Mouse (Mus musculus) forebrain, postnatal 0 days (tissue): ENCODE data around the gene Gm17409. TPM values are rescaled to one million over a fixed set of nuclear protein-coding genes. Genes with fewer than 3 reads are reported as not detected.

Experiments used
- ATAC-seq: fragments of 200-750 bp; cut with Nextera tagmentation; 2 replicates; pipeline ENCODE4 v1.8.0; 2017; ENCODE audit warnings: mild to moderate bottlenecking, moderate library complexity
- DNase-seq: peaks from one replicate; pipeline ENCODE4 v3.0.0-alpha.2; 2015
- H3K27ac ChIP-seq: fragments of 300-500 bp; sonication (generic); 2 replicates; pipeline ENCODE4 v1.5.1; 2014; ENCODE audit warnings: low read depth, mild to moderate bottlenecking, antibody characterized with exemption, low read length, moderate library complexity, mixed read lengths
- H3K27me3 ChIP-seq: fragments of 300-500 bp; sonication (generic); 2 replicates; pipeline ENCODE4 v1.6.1; 2014; ENCODE audit warnings: mild to moderate bottlenecking, low read length, mixed read lengths; ENCODE audit not compliant: insufficient read depth
- H3K36me3 ChIP-seq: fragments of 300-500 bp; sonication (generic); 2 replicates; pipeline ENCODE4 v1.6.1; 2014; ENCODE audit warnings: mild to moderate bottlenecking, moderate library complexity; ENCODE audit not compliant: insufficient read depth
- H3K4me1 ChIP-seq: fragments of 300-500 bp; sonication (generic); 2 replicates; pipeline ENCODE4 v1.6.1; 2014; ENCODE audit warnings: antibody characterized with exemption; ENCODE audit not compliant: insufficient read depth
- H3K4me2 ChIP-seq: fragments of 300-500 bp; sonication (generic); 2 replicates; pipeline ENCODE4 v1.6.1; 2014; ENCODE audit warnings: low read depth, mild to moderate bottlenecking, moderate library complexity
- H3K4me3 ChIP-seq: fragments of 300-500 bp; sonication (generic); 2 replicates; pipeline ENCODE4 v1.5.1; 2014; ENCODE audit warnings: low read depth, low read length, mixed read lengths
- H3K9ac ChIP-seq: fragments of 300-500 bp; sonication (generic); 2 replicates; pipeline ENCODE4 v1.6.1; 2014; ENCODE audit warnings: mild to moderate bottlenecking
- H3K9me3 ChIP-seq: fragments of 300-500 bp; sonication (generic); 2 replicates; pipeline ENCODE4 v1.6.1; 2016; ENCODE audit warnings: low read length
- CTCF ChIP-seq: sonication (generic); IDR thresholded peaks from 2 replicates; pipeline ENCODE4 v1.5.1; 2016; ENCODE audit warnings: antibody characterized with exemption, control low read depth, low read depth
- WGBS: fragments of 180-500 bp; shearing (Covaris S2); extraction: QIAGEN DNeasy Blood & Tissue Kit; methylation state at CpG from one replicate; pipeline ENCODE4 v1.1.7; 2014; 5-methylcytosine and 5-hydroxymethylcytosine counted together
- polyA plus RNA-seq: library from polyadenylated mRNA; unstranded; fragments of >200 nt; fragmentation: Nextera tagmentation; extraction: Ambion mirVana; gene quantifications from 2 replicates; pipeline ENCODE4 v1.2.1, GENCODE M21; 2015
- total RNA-seq: library from RNA; depleted of rRNA; stranded (reverse); fragments of >200 nt; gene quantifications from 2 replicates; pipeline ENCODE4 v1.2.3, GENCODE M21; 2014; rRNA removed

Gene Gm17409
- total RNA-seq (not detected in 2 replicates), polyA plus RNA-seq (not detected in 2 replicates)

GRCm38 (mm10) chr2:58469816-58470215, at the start of gene Gm17409:
Gene Gm17409 (plus strand): TSS chr2:58470116.
- no peak within 1 kb of the TSS for H3K4me3 ChIP-seq
- ATAC-seq (no peak), DNase-seq (no peak)
- H3K9ac ChIP-seq, result no peak within 1 kb of the TSS
- H3K27me3 ChIP-seq, result no peaks in the 10 kb centered on the region
- H3K4me1 ChIP-seq, result no peaks in the 10 kb centered on the region
- H3K27ac ChIP-seq, result no peak within 1 kb of the TSS
- no peak within 1 kb of the TSS for H3K4me2 ChIP-seq
- TF ChIP-seq CTCF, result no peak
- WGBS, result 90% methylated on average over 7 of the region's 7 CpGs
- H3K9me3 ChIP-seq, result no peaks in the 10 kb centered on the region
- H3K36me3 ChIP-seq, result peaks cover 42% of the 10 kb centered on the region

DNA sequence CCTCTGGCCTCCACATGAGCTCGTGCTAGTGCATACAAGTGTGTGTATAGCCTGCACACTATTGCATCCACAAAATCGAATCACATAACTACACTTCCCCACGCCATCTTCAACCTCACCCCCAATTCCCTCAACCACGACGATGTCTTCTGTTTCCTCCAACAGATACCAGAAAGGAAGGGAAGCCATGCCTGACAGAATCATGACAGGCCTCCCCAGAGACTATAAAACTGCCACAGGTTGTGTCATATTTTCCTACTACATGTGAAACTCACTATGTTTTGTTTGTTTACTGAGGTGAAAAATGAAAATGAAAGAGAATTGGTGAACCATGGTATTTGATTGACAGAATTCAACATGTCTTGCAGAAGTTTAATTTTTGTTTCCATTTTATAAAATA, 46.6 kb upstream of the Gm17409 start:
- Histone ChIP-seq H3K4me3 (no peak overlapping the region), H3K9me3 (no peaks in the 10 kb centered on the region), H3K4me1 (no peaks in the 10 kb centered on the region), H3K9ac (no peak overlapping the region), H3K4me2 (no peak overlapping the region), H3K27ac (no peak overlapping the region), H3K36me3 (peaks cover 3% of the 10 kb centered on the region; the same call in 1 of the 2 replicates), H3K27me3 (no peaks in the 10 kb centered on the region)
- no peak for TF ChIP-seq CTCF
- ATAC-seq (no peak), DNase-seq (no peak)
- WGBS, result 79% methylated on average over 5 of the region's 5 CpGs

DNA sequence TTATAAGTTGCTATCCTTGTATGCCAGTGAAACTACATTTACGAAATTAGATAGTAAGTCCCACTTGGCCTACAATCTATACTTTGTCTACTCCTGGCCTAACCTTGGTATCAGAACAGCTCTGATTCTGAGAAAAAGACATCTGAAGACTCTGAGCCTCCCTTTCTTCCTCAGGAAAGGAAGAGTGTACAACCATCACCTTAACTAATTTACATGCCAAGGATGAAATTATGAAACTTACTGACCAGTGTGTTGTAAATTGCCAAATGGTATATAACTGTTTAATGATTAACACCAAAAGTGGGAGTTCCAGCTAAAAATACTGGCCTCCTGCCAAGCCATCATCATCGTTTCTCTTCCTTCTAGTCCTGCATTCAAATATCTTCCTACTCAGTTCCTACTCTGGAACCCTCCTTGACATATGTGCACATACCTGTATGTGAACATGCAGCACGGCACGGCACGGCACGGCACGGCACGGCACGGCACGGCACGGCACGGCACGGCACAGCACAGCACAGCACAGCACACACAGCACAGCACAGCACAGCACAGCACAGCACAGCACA, 44.4 kb upstream of the Gm17409 start:
- H3K4me1 ChIP-seq, result no peaks in the 10 kb centered on the region
- H3K4me2 ChIP-seq, result no peak overlapping the region
- H3K36me3 ChIP-seq, result peaks cover 3% of the 10 kb centered on the region; the same call in 1 of the 2 replicates
- TF ChIP-seq CTCF, result no peak
- ATAC-seq (no peak), DNase-seq (no peak)
- H3K9me3 ChIP-seq, result no peaks in the 10 kb centered on the region
- H3K27ac ChIP-seq, result no peak overlapping the region
- no peaks in the 10 kb centered on the region for H3K27me3 ChIP-seq
- 93% methylated on average over 13 of the region's 13 CpGs for WGBS
- no peak overlapping the region for H3K9ac ChIP-seq
- no peak overlapping the region for H3K4me3 ChIP-seq

DNA sequence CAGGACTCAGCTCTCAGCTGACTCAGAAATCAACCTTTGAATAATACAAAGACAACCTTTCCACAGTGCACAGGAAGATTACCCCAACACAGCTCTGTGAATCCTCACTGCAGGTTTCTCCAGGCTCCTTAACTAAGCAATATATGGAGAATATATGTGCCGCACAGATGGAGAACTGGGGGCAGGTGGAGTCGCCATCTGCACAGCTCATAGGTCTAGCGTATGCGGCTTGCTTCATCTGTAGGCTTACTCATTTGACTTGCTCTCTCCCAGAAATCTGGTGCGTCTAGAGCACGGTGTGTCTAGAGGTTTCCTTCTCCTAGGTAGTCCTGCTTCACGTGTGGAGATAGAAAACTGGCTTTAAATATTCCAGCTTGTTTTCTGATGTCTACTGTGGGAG, 37.7 kb upstream of the Gm17409 start:
- Histone ChIP-seq H3K27me3 (no peaks in the 10 kb centered on the region), H3K4me1 (no peaks in the 10 kb centered on the region), H3K4me2 (no peak overlapping the region), H3K9ac (no peak overlapping the region), H3K9me3 (no peaks in the 10 kb centered on the region), H3K36me3 (no peaks in the 10 kb centered on the region), H3K4me3 (no peak overlapping the region), H3K27ac (no peak overlapping the region)
- TF ChIP-seq CTCF, result no peak
- ATAC-seq (peak; percentile 58), DNase-seq (peak; percentile 31)
- WGBS, result 75% methylated on average over 7 of the region's 7 CpGs

GRCm38 (mm10) chr2:58433317-58433716, 36.6 kb upstream of the Gm17409 start:
- Histone ChIP-seq H3K27me3 (no peaks in the 10 kb centered on the region), H3K36me3 (no peaks in the 10 kb centered on the region), H3K9me3 (no peaks in the 10 kb centered on the region), H3K4me2 (no peak overlapping the region), H3K27ac (no peak overlapping the region; the same call in 1 of the 2 replicates), H3K4me1 (no peaks in the 10 kb centered on the region), H3K4me3 (no peak overlapping the region), H3K9ac (no peak overlapping the region)
- 73% methylated on average over 2 of the region's 2 CpGs for WGBS
- no peak for TF ChIP-seq CTCF
- DNase-seq (no peak), ATAC-seq (no peak)

DNA sequence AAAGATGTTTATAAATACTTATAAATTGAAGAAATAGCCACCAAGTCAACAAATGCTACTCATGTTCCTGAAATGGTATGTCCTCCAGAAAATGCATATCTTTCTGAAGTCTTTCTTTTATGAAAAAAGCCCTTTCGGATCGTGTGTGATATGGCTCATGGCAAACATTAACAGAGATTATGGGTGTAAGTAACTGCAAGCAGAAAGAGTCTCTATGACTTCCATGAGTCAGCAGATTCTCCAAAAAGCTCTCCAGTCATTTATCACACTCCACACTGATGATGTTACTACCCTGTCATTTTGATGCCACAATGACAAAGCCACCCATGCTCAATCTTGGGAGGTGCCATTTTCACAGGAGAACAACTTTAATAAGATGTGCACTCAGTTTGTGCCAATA, 35.5 kb upstream of the Gm17409 start:
- WGBS, result 78% methylated on average over 2 of the region's 2 CpGs
- Histone ChIP-seq H3K27ac (no peak overlapping the region), H3K9me3 (no peaks in the 10 kb centered on the region), H3K4me2 (no peak overlapping the region), H3K27me3 (no peaks in the 10 kb centered on the region), H3K9ac (no peak overlapping the region), H3K4me1 (no peaks in the 10 kb centered on the region), H3K4me3 (no peak overlapping the region), H3K36me3 (0 out of 2 replicates have a peak, but pooled peaks cover 2% of the 10 kb centered on the region)
- TF ChIP-seq CTCF, result no peak
- ATAC-seq (no peak), DNase-seq (no peak)

- Histone ChIP-seq H3K27ac (no peak overlapping the region), H3K9ac (no peak overlapping the region), H3K27me3 (no peaks in the 10 kb centered on the region), H3K4me3 (no peak overlapping the region), H3K4me2 (no peak overlapping the region), H3K4me1 (no peaks in the 10 kb centered on the region), H3K36me3 (0 out of 2 replicates have a peak, but pooled peaks cover 3% of the 10 kb centered on the region), H3K9me3 (no peaks in the 10 kb centered on the region)
- no peak for TF ChIP-seq CTCF
- no peak for ATAC-seq
- WGBS, result 91% methylated on average over 13 of the region's 13 CpGs
- no peak for DNase-seq
These were observed 34.4 kb upstream of the Gm17409 start for GRCm38 (mm10) chr2:58435507-58435906.
